In genomic region chr14:71776990-71777525, GRCm38 (mm10) we compare ENCODE assay signal across 21 mouse cellular contexts.
"Had no signal": no experiment of that assay in that cellular context is flagged by ENCODE, and none has a peak within 500 bp of the region (broad histone marks: within the 10 kb centered on the region; RNA-seq: fewer than 3 reads in every experiment).

No protein-coding gene starts in this region.

- ATAC-seq: lung, postnatal 0 days; midbrain, embryonic 16.5 days had no signal

- DNase-seq: lung, adult 2 months; lung, postnatal 14 days; lung, postnatal 36 days; midbrain, embryonic 14.5 days; retina, postnatal 1 day; right cerebral cortex, adult 18-20 months; right cerebral cortex, postnatal 25 days; right cerebral cortex, postnatal 4 days; spleen, adult 18-20 months; thymus, adult 18-20 months; thymus, postnatal 14 days; thymus, postnatal 36 days had no signal

- H3K36me3 ChIP-seq: lung, embryonic 15.5 days; midbrain, embryonic 10.5 days; midbrain, embryonic 12.5 days; neural tube, embryonic 13.5 days; neural tube, embryonic 15.5 days had no signal

- H3K27ac ChIP-seq: lung, embryonic 15.5 days; macrophage; midbrain, embryonic 10.5 days; midbrain, embryonic 12.5 days; neural tube, embryonic 13.5 days; neural tube, embryonic 15.5 days had no signal

- H3K4me2 ChIP-seq: lung, embryonic 15.5 days; midbrain, embryonic 12.5 days; neural tube, embryonic 13.5 days; neural tube, embryonic 15.5 days had no signal

- H3K9me3 ChIP-seq: lung, embryonic 15.5 days; midbrain, embryonic 10.5 days; midbrain, embryonic 12.5 days; neural tube, embryonic 13.5 days; neural tube, embryonic 15.5 days had no signal

- H3K4me1 ChIP-seq: lung, embryonic 15.5 days; midbrain, embryonic 10.5 days; midbrain, embryonic 12.5 days; neural tube, embryonic 13.5 days; neural tube, embryonic 15.5 days had no signal

- H3K27me3 ChIP-seq: lung, embryonic 15.5 days; midbrain, embryonic 12.5 days; neural tube, embryonic 13.5 days; neural tube, embryonic 15.5 days had no signal

- H3K4me3 ChIP-seq: lung, embryonic 15.5 days; midbrain, embryonic 10.5 days; midbrain, embryonic 12.5 days; myocyte; neural tube, embryonic 13.5 days; neural tube, embryonic 15.5 days had no signal

- H3K9ac ChIP-seq: lung, embryonic 15.5 days; midbrain, embryonic 12.5 days; neural tube, embryonic 13.5 days; neural tube, embryonic 15.5 days had no signal
